Mouse (Mus musculus): Measurements from ENCODE around the gene Pabpn1l.

GRCm38 (mm10) chr8:122648192-122648970 is 25.8 kb upstream of the Pabpn1l start:
- TF ChIP-seq CTCF (IDR thresholded peaks at IDR 0.05; ENCODE audit: control insufficient read depth, insufficient read depth, insufficient replicate concordance, low read depth, low read length) (no peak), POLR2A (IDR thresholded peaks at IDR 0.05; ENCODE audit: control insufficient read depth, low read depth, low read length) (no peak)
